Mouse (Mus musculus) intestine, embryonic 14.5 days (tissue): ENCODE data around the gene Slitrk6. TPM values are rescaled to one million over a fixed set of nuclear protein-coding genes. Genes with fewer than 3 reads are reported as not detected.
A peak's percentile ranks its signal among the peaks of the same experiment; 100 is the strongest.

Experiments
- ATAC-seq: fragments of 200-750 bp; cut with Nextera tagmentation; replicated peaks from 2 replicates; pipeline ENCODE4 v1.8.0; 2017; ENCODE audit warnings: low read depth, moderate number of reproducible peaks, moderate TSS enrichment, moderate library complexity; ENCODE audit not compliant: low FRiP score, low TSS enrichment
- DNase-seq: peaks from one replicate; pipeline ENCODE4 v3.0.0-alpha.2; 2018; ENCODE audit warnings: low spot score
- H3K27ac ChIP-seq: fragments of 300-500 bp; sonication (generic); 2 replicates; pipeline ENCODE4 v1.5.1; 2014; ENCODE audit warnings: low read depth, mild to moderate bottlenecking, control low read depth
- H3K27me3 ChIP-seq: fragments of 300-500 bp; sonication (generic); replicated peaks from 2 replicates; pipeline ENCODE4 v1.6.1; 2014; ENCODE audit warnings: low read length, control low read depth; ENCODE audit not compliant: control insufficient read depth, insufficient read depth
- H3K36me3 ChIP-seq: fragments of 300-500 bp; sonication (generic); 2 replicates; pipeline ENCODE4 v1.6.1; 2014; ENCODE audit warnings: low read length, control low read depth; ENCODE audit not compliant: control insufficient read depth, insufficient read depth
- H3K4me1 ChIP-seq: fragments of 300-500 bp; sonication (generic); replicated peaks from 2 replicates; pipeline ENCODE4 v1.6.1; 2014; ENCODE audit warnings: low read length, control low read depth, mixed read lengths; ENCODE audit not compliant: control insufficient read depth, insufficient read depth
- H3K4me2 ChIP-seq: fragments of 300-500 bp; sonication (generic); 2 replicates; pipeline ENCODE4 v1.6.1; 2014; ENCODE audit warnings: low read length
- H3K4me3 ChIP-seq: fragments of 300-500 bp; sonication (generic); 2 replicates; pipeline ENCODE4 v1.5.1; 2014; ENCODE audit warnings: low read depth, low read length, control low read depth, mixed read lengths
- H3K9ac ChIP-seq: fragments of 300-500 bp; sonication (generic); 2 replicates; pipeline ENCODE4 v1.6.1; 2014; ENCODE audit warnings: mild to moderate bottlenecking, low read length
- H3K9me3 ChIP-seq: fragments of 300-500 bp; sonication (generic); 2 replicates; pipeline ENCODE4 v1.6.1; 2016; ENCODE audit warnings: low read length, control low read depth; ENCODE audit not compliant: control insufficient read depth
- WGBS: fragments of 180-500 bp; shearing (Covaris S2); extraction: QIAGEN DNeasy Blood & Tissue Kit; methylation state at CpG from one replicate; pipeline ENCODE4 v1.1.7; 2014; 5-methylcytosine and 5-hydroxymethylcytosine counted together
- polyA plus RNA-seq: library from polyadenylated mRNA; unstranded; fragments of >200 nt; fragmentation: Nextera tagmentation; extraction: Ambion mirVana; gene quantifications from 2 replicates; pipeline ENCODE4 v1.2.1, GENCODE M21; 2014

Slitrk6 gene
- 41.7 and 52.9 TPM in 2 replicates for polyA plus RNA-seq

- peak within 1 kb of the TSS; percentile 68 for H3K9ac ChIP-seq
- 5% methylated on average over 11 of the region's 11 CpGs for WGBS
- H3K4me3 ChIP-seq = peak within 1 kb of the TSS; percentile 69
- H3K36me3 ChIP-seq = peaks cover 23% of the 10 kb centered on the region
- H3K27ac ChIP-seq = peak within 1 kb of the TSS; percentile 87
- H3K9me3 ChIP-seq = peaks cover 13% of the 10 kb centered on the region
- no peaks in the 10 kb centered on the region for H3K4me1 ChIP-seq
- peak; percentile 78 for DNase-seq
- peak within 1 kb of the TSS; percentile 54 for H3K4me2 ChIP-seq
- H3K27me3 ChIP-seq = no peaks in the 10 kb centered on the region
- ATAC-seq = peak; percentile 91
These were observed at the start of gene Slitrk6 for GRCm38 (mm10) chr14:110754484-110755307. Gene Slitrk6, minus strand, starts transcription at chr14:110755149.

GRCm38 (mm10) chr14:110777546-110777945 lies 22.6 kb upstream of the Slitrk6 start:
- H3K4me3 ChIP-seq = no peak overlapping the region
- H3K27ac ChIP-seq = no peak overlapping the region
- no peaks in the 10 kb centered on the region for H3K36me3 ChIP-seq
- ATAC-seq (no peak), DNase-seq (no peak)
- no peaks in the 10 kb centered on the region for H3K9me3 ChIP-seq
- H3K4me1 ChIP-seq = no peaks in the 10 kb centered on the region
- no peak overlapping the region for H3K9ac ChIP-seq
- no peak overlapping the region for H3K4me2 ChIP-seq
- H3K27me3 ChIP-seq = no peaks in the 10 kb centered on the region

- H3K36me3 ChIP-seq = no peaks in the 10 kb centered on the region
- no peaks in the 10 kb centered on the region for H3K4me1 ChIP-seq
- 76% methylated on average over 1 of the region's 1 CpGs for WGBS
- H3K4me3 ChIP-seq = no peak overlapping the region
- no peaks in the 10 kb centered on the region for H3K27me3 ChIP-seq
- H3K9me3 ChIP-seq = no peaks in the 10 kb centered on the region
- no peak for ATAC-seq
- no peak overlapping the region for H3K27ac ChIP-seq
- H3K4me2 ChIP-seq = no peak overlapping the region
- H3K9ac ChIP-seq = no peak overlapping the region
- no peak for DNase-seq
These were observed 15.7 kb upstream of the Slitrk6 start for GRCm38 (mm10) chr14:110770694-110771093.

- ATAC-seq (0 out of 2 replicates have a peak, but pooled peaks have one; percentile 58), DNase-seq (no peak)
- Histone ChIP-seq H3K9me3 (no peaks in the 10 kb centered on the region), H3K4me2 (no peak overlapping the region), H3K4me3 (no peak overlapping the region), H3K9ac (no peak overlapping the region), H3K36me3 (no peaks in the 10 kb centered on the region), H3K27me3 (no peaks in the 10 kb centered on the region), H3K4me1 (no peaks in the 10 kb centered on the region), H3K27ac (no peak overlapping the region)
- WGBS = 18% methylated on average over 7 of the region's 7 CpGs
These were observed 7.8 kb upstream of the Slitrk6 start for GRCm38 (mm10) chr14:110762588-110763220.

- WGBS = 57% methylated on average over 1 of the region's 1 CpGs
- no peak for ATAC-seq
These were observed 6.0 kb upstream of the Slitrk6 start for GRCm38 (mm10) chr14:110760909-110761308.

GRCm38 (mm10) chr14:110755308-110755650 lies 330 bp upstream of the Slitrk6 start:
- ATAC-seq (peak; percentile 24; the same call in 1 of the 2 replicates), DNase-seq (no peak)

More at GRCm38 (mm10) chr14:110760909-110761308, 6.0 kb upstream of the Slitrk6 start:
- Histone ChIP-seq H3K4me2 (no peak overlapping the region), H3K9ac (no peak overlapping the region), H3K27ac (no peak overlapping the region), H3K4me3 (no peak overlapping the region), H3K4me1 (no peaks in the 10 kb centered on the region), H3K27me3 (no peaks in the 10 kb centered on the region), H3K36me3 (no peaks in the 10 kb centered on the region), H3K9me3 (no peaks in the 10 kb centered on the region)
- DNase-seq = no peak

GRCm38 (mm10) chr14:110739861-110740260 lies 15.1 kb downstream of the Slitrk6 start:
- DNase-seq = no peak
- 83% methylated on average over 7 of the region's 7 CpGs for WGBS
- H3K4me2 ChIP-seq = no peak overlapping the region
- no peaks in the 10 kb centered on the region for H3K36me3 ChIP-seq
- no peaks in the 10 kb centered on the region for H3K27me3 ChIP-seq
- ATAC-seq = no peak
- no peaks in the 10 kb centered on the region for H3K9me3 ChIP-seq
- H3K4me3 ChIP-seq = no peak overlapping the region
- H3K27ac ChIP-seq = no peak overlapping the region
- no peak overlapping the region for H3K9ac ChIP-seq
- no peaks in the 10 kb centered on the region for H3K4me1 ChIP-seq

More at GRCm38 (mm10) chr14:110755308-110755650, 330 bp upstream of the Slitrk6 start:
- no peak overlapping the region for H3K9ac ChIP-seq
- no peaks in the 10 kb centered on the region for H3K27me3 ChIP-seq
- H3K36me3 ChIP-seq = peaks cover 17% of the 10 kb centered on the region
- no peaks in the 10 kb centered on the region for H3K4me1 ChIP-seq
- H3K4me3 ChIP-seq = peak overlapping the region; percentile 69
- WGBS = 36% methylated on average over 4 of the region's 4 CpGs
- H3K4me2 ChIP-seq = peak overlapping the region; percentile 54
- H3K27ac ChIP-seq = 0 out of 2 replicates have a peak overlapping the region, but pooled peaks have one; percentile 87
- H3K9me3 ChIP-seq = peaks cover 8% of the 10 kb centered on the region

GRCm38 (mm10) chr14:110739368-110739767 lies 15.6 kb downstream of the Slitrk6 start:
- DNase-seq (no peak), ATAC-seq (no peak)
- WGBS = 83% methylated on average over 1 of the region's 1 CpGs
- H3K36me3 ChIP-seq = no peaks in the 10 kb centered on the region
- H3K4me2 ChIP-seq = no peak overlapping the region
- no peaks in the 10 kb centered on the region for H3K27me3 ChIP-seq
- no peaks in the 10 kb centered on the region for H3K9me3 ChIP-seq
- no peak overlapping the region for H3K4me3 ChIP-seq
- no peak overlapping the region for H3K9ac ChIP-seq
- no peak overlapping the region for H3K27ac ChIP-seq
- no peaks in the 10 kb centered on the region for H3K4me1 ChIP-seq
